Mouse (Mus musculus) forebrain, embryonic 15.5 days (tissue): ENCODE results near the gene Tmem44. TPM values are rescaled to one million over a fixed set of nuclear protein-coding genes. Genes with fewer than 3 reads are reported as not detected.

Source experiments
- ATAC-seq: fragments of 200-750 bp; cut with Nextera tagmentation; replicated peaks from 2 replicates; pipeline ENCODE4 v1.8.0; 2017; ENCODE audit warnings: mild to moderate bottlenecking, moderate TSS enrichment, moderate library complexity
- H3K27ac ChIP-seq: fragments of 300-500 bp; sonication (generic); replicated peaks from 2 replicates; pipeline ENCODE4 v1.5.1; 2015; ENCODE audit warnings: mild to moderate bottlenecking, inconsistent platforms
- H3K27me3 ChIP-seq: fragments of 300-500 bp; sonication (generic); 2 replicates; pipeline ENCODE4 v1.6.1; 2015; ENCODE audit warnings: inconsistent platforms
- H3K36me3 ChIP-seq: fragments of 300-500 bp; sonication (generic); 2 replicates; pipeline ENCODE4 v1.6.1; 2015; ENCODE audit warnings: mild to moderate bottlenecking, inconsistent platforms
- H3K4me1 ChIP-seq: fragments of 300-500 bp; sonication (generic); 2 replicates; pipeline ENCODE4 v1.6.1; 2015; ENCODE audit warnings: inconsistent platforms
- H3K4me2 ChIP-seq: fragments of 300-500 bp; sonication (generic); replicated peaks from 2 replicates; pipeline ENCODE4 v1.6.1; 2015; ENCODE audit warnings: mild to moderate bottlenecking, inconsistent platforms
- H3K4me3 ChIP-seq: fragments of 300-500 bp; sonication (generic); 2 replicates; pipeline ENCODE4 v1.5.1; 2015; ENCODE audit warnings: mild to moderate bottlenecking, inconsistent platforms
- H3K9ac ChIP-seq: fragments of 300-500 bp; sonication (generic); replicated peaks from 2 replicates; pipeline ENCODE4 v1.6.1; 2015; ENCODE audit warnings: mild to moderate bottlenecking, inconsistent platforms
- H3K9me3 ChIP-seq: fragments of 300-500 bp; sonication (generic); 2 replicates; pipeline ENCODE4 v1.6.1; 2016; ENCODE audit warnings: inconsistent platforms
- WGBS: fragments of 180-500 bp; shearing (Covaris S2); methylation state at CpG from one replicate; pipeline ENCODE4 v1.1.7; 2015; ENCODE audit warnings: mixed read lengths; 5-methylcytosine and 5-hydroxymethylcytosine counted together
- polyA plus RNA-seq: library from polyadenylated mRNA; unstranded; fragments of >200 nt; fragmentation: Nextera tagmentation; extraction: Ambion mirVana; gene quantifications from 2 replicates; pipeline ENCODE4 v1.2.1, GENCODE M21; 2015

The Tmem44 gene
- polyA plus RNA-seq = 89.0 and 89.6 TPM in 2 replicates

- H3K9ac ChIP-seq = peak within 1 kb of the TSS; percentile 97
- H3K9me3 ChIP-seq = peaks cover 10% of the 10 kb centered on the region; the same call in 1 of the 2 replicates
- H3K4me2 ChIP-seq = peak within 1 kb of the TSS; percentile 74
- WGBS = 5% methylated on average over 14 of the region's 14 CpGs
- H3K4me3 ChIP-seq = peak within 1 kb of the TSS; percentile 86
- H3K27me3 ChIP-seq = no peaks in the 10 kb centered on the region
- peaks cover 34% of the 10 kb centered on the region for H3K4me1 ChIP-seq
- H3K36me3 ChIP-seq = peaks cover 14% of the 10 kb centered on the region
- peak; percentile 70 for ATAC-seq
- peak within 1 kb of the TSS; percentile 86 for H3K27ac ChIP-seq
Observed at GRCm38 (mm10) chr16:30550748-30551192, at the start of gene Tmem44. Tmem44 (minus strand) TSS chr16:30550842.

DNA sequence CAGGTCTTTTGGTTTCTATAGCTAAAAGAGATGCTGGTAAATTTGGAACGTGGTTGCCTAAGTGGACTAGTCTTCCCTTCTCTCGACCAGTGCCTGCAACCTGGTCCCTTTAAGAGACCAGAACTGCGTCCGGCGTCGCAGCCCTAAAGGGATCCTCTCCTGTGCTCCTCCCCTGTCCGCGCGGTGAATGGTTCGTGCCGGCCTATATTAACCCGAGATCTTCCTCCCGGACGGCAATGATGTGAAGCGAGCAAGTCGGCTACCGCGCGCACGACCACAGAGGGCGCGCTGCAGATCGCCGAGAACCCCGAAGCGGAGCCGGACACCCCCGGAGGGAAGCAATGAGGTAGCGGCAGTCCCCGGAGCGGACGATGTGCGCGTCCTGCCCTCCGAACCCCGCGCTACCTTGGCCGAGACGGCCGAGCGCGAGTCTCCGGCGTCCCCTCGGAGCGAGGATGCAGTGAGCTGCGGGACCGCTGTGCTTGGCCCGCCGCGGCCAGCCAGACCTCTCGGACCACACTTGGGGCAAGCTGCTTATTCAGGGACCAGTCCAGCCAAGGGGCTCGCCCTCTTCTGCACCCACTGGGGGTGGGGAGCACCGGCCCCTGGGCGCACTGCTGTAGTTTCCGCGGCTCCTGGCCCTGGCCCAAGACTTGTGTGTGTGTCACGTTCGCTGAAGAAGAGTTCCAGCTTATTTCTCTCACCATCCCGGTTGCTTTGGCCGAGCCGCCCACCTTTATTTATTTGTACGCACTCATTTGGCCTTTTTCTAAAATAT lies 49.0 kb upstream of the Tmem44 start, which contains the start of gene Fam43a:
Fam43a (plus strand) TSS at position 233 of the 778 bp plus-strand sequence.
- WGBS = under 1% methylated on average over 63 of the region's 63 CpGs

DNA sequence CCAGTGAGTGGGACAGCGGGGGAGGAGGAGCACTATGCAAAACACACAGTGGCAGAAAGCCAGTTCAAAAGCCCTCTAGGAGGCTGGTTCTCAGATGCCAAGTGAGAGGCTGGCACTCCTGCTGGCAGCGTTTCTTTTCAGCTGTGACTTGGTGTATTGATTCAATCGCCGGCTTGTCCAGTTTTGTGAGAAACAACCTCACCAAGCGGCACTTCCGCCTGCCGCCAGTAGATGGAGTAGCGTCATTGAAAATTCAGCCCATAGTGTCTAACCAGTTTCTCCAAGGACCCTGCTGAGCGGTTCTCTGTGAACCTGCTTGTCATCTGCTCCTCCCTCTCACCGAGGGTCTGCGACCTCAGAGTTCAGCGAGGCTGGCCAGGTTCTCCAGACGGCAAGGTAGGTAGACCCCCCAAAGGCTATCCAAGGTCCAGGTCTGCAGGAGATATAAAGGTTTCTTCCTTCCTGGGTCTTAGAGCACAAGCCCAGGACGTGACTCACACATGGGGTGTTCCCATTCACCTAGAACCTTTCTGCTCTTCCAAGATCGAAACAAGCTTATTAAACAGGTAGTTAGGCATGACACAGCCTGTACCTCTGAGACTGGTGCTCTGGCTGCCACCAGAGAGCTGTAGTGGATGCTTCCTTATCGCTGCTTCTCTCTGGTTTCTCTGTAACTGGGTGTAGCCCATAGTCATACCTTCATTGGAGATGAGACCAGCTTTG lies 46.5 kb upstream of the Tmem44 start:
- Histone ChIP-seq H3K36me3 (no peaks in the 10 kb centered on the region), H3K4me1 (peaks cover 56% of the 10 kb centered on the region), H3K9me3 (no peaks in the 10 kb centered on the region), H3K4me2 (peak overlapping the region; percentile 39), H3K27ac (peak overlapping the region; percentile 61), H3K4me3 (peak overlapping the region; percentile 22), H3K27me3 (peaks cover 21% of the 10 kb centered on the region), H3K9ac (peak overlapping the region; percentile 34)
- WGBS = 9% methylated on average over 16 of the region's 16 CpGs
- peak; percentile 52 for ATAC-seq

More for the DNA sequence above, 49.0 kb upstream of the Tmem44 start, which contains the start of gene Fam43a:
- H3K4me2 ChIP-seq = peak within 1 kb of the TSS; percentile 99
- 0 out of 2 replicates have a peak within 1 kb of the TSS, but pooled peaks have one; percentile 40 for H3K27ac ChIP-seq
- H3K36me3 ChIP-seq = no peaks in the 10 kb centered on the region
- no peaks in the 10 kb centered on the region for H3K9me3 ChIP-seq
- peak within 1 kb of the TSS; percentile 63 for H3K4me3 ChIP-seq
- H3K27me3 ChIP-seq = peaks cover 21% of the 10 kb centered on the region
- ATAC-seq = peak; percentile 36
- H3K4me1 ChIP-seq = peaks cover 67% of the 10 kb centered on the region
- peak within 1 kb of the TSS; percentile 59 for H3K9ac ChIP-seq

GRCm38 (mm10) chr16:30595835-30596557 lies 45.4 kb upstream of the Tmem44 start:
- 21% methylated on average over 14 of the region's 14 CpGs for WGBS
- H3K4me2 ChIP-seq = no peak overlapping the region
- ATAC-seq = peak; percentile 60
- peak overlapping the region; percentile 61 for H3K27ac ChIP-seq
- H3K27me3 ChIP-seq = peaks cover 13% of the 10 kb centered on the region
- no peaks in the 10 kb centered on the region for H3K9me3 ChIP-seq
- H3K9ac ChIP-seq = no peak overlapping the region
- no peak overlapping the region for H3K4me3 ChIP-seq
- H3K36me3 ChIP-seq = no peaks in the 10 kb centered on the region
- peaks cover 45% of the 10 kb centered on the region for H3K4me1 ChIP-seq

DNA sequence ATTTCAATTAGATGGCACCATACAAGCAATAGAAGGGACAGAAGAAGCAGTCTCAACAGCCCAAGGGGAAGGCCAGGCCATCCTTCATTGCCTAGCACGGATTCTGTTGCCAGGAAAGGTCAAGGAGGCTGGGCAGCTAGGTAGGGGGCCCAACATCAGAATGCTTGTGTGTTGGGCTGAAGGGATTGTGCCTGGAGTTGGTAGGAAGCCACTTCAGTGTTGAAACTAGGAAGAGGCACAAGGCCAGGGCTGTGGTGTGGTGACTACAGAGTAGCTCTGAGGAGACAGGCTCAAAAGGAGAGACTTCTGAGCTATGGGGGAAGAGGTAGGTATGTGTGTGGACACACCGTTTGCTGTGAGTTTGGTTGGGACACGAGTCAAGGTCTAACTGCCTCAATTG lies 44.7 kb upstream of the Tmem44 start:
- H3K36me3 ChIP-seq = no peaks in the 10 kb centered on the region
- peaks cover 14% of the 10 kb centered on the region for H3K27me3 ChIP-seq
- 40% methylated on average over 3 of the region's 3 CpGs for WGBS
- no peak overlapping the region for H3K4me3 ChIP-seq
- no peaks in the 10 kb centered on the region for H3K9me3 ChIP-seq
- no peak overlapping the region for H3K9ac ChIP-seq
- peaks cover 38% of the 10 kb centered on the region for H3K4me1 ChIP-seq
- no peak overlapping the region for H3K27ac ChIP-seq
- ATAC-seq = no peak
- H3K4me2 ChIP-seq = no peak overlapping the region

GRCm38 (mm10) chr16:30591990-30592389 lies 41.3 kb upstream of the Tmem44 start:
- Histone ChIP-seq H3K4me2 (no peak overlapping the region), H3K9me3 (no peaks in the 10 kb centered on the region), H3K27ac (no peak overlapping the region), H3K27me3 (peaks cover 7% of the 10 kb centered on the region), H3K4me1 (peaks cover 21% of the 10 kb centered on the region), H3K9ac (no peak overlapping the region), H3K4me3 (no peak overlapping the region), H3K36me3 (no peaks in the 10 kb centered on the region)
- WGBS = 43% methylated on average over 3 of the region's 3 CpGs
- no peak for ATAC-seq

GRCm38 (mm10) chr16:30590264-30591209 lies 39.9 kb upstream of the Tmem44 start:
- H3K4me3 ChIP-seq = no peak overlapping the region
- no peaks in the 10 kb centered on the region for H3K36me3 ChIP-seq
- no peak overlapping the region for H3K9ac ChIP-seq
- 47% methylated on average over 7 of the region's 7 CpGs for WGBS
- H3K27ac ChIP-seq = no peak overlapping the region
- no peaks in the 10 kb centered on the region for H3K9me3 ChIP-seq
- ATAC-seq = no peak
- H3K4me1 ChIP-seq = peaks cover 21% of the 10 kb centered on the region
- H3K27me3 ChIP-seq = peaks cover 7% of the 10 kb centered on the region
- H3K4me2 ChIP-seq = no peak overlapping the region

GRCm38 (mm10) chr16:30587494-30588327 lies 37.1 kb upstream of the Tmem44 start, which contains the start of gene Lsg1:
Lsg1 (minus strand) TSS chr16:30587592.
- peaks cover 24% of the 10 kb centered on the region for H3K36me3 ChIP-seq
- 4% methylated on average over 35 of the region's 35 CpGs for WGBS
- peak within 1 kb of the TSS; percentile 76 for H3K27ac ChIP-seq
- peaks cover 7% of the 10 kb centered on the region for H3K27me3 ChIP-seq
- H3K4me2 ChIP-seq = peak within 1 kb of the TSS; percentile 63
- H3K4me3 ChIP-seq = peak within 1 kb of the TSS; percentile 76
- H3K4me1 ChIP-seq = peaks cover 17% of the 10 kb centered on the region
- H3K9ac ChIP-seq = peak within 1 kb of the TSS; percentile 67
- no peaks in the 10 kb centered on the region for H3K9me3 ChIP-seq
- ATAC-seq = peak; percentile 95

- no peak; the same call in 1 of the 2 replicates for ATAC-seq
- H3K36me3 ChIP-seq = peaks cover 31% of the 10 kb centered on the region
- peak overlapping the region; percentile 67 for H3K9ac ChIP-seq
- H3K27ac ChIP-seq = peak overlapping the region; percentile 76
- H3K4me3 ChIP-seq = peak overlapping the region; percentile 76
- peaks cover 17% of the 10 kb centered on the region for H3K4me1 ChIP-seq
- 3% methylated on average over 19 of the region's 19 CpGs for WGBS
- H3K9me3 ChIP-seq = no peaks in the 10 kb centered on the region
- peak overlapping the region; percentile 63 for H3K4me2 ChIP-seq
- H3K27me3 ChIP-seq = peaks cover 6% of the 10 kb centered on the region
Observed at GRCm38 (mm10) chr16:30586935-30587493, 36.4 kb upstream of the Tmem44 start.

DNA sequence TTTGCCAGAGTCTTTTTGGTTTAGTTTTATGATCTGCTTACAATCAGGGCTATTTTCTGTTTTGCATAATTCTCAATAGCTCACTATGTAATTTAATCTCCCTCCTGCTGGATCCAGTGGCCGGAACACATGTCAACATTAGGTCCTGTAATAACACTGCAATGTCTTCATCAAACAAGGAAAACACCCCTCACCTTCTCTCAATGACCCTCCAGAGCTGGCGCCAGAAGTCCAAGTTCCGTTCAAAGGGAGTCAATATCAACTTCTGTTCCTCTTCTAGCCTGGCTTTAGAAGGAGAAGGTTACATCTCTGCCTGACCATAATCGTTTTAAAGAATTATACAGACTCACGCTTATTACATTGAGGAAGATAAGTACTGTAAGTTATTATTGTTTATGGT lies 30.1 kb upstream of the Tmem44 start:
- Histone ChIP-seq H3K36me3 (peaks cover 92% of the 10 kb centered on the region), H3K9ac (no peak overlapping the region), H3K27ac (no peak overlapping the region), H3K4me1 (peaks cover 2% of the 10 kb centered on the region; the same call in 1 of the 2 replicates), H3K4me3 (no peak overlapping the region), H3K4me2 (no peak overlapping the region), H3K9me3 (no peaks in the 10 kb centered on the region), H3K27me3 (no peaks in the 10 kb centered on the region)
- 93% methylated on average over 5 of the region's 5 CpGs for WGBS
- ATAC-seq = no peak
